Mouse (Mus musculus): ENCODE measurements around the gene Hcrt.

- TF ChIP-seq CTCF (IDR thresholded peaks at IDR 0.05; ENCODE audit: borderline replicate concordance, insufficient read depth, low read length) (no peak), POLR2A (IDR thresholded peaks at IDR 0.05; ENCODE audit: low read depth, low read length) (no peak)
These were observed 13.2 kb upstream of the Hcrt start for GRCm38 (mm10) chr11:100775921-100776320.
